Mouse (Mus musculus) kidney, postnatal 4 days (tissue): Measurements from ENCODE around the gene Avl9.

Experiments
- DNase-seq, 2 experiments: peaks; one replicate each; pipeline ENCODE4 v3.0.0; 2021; ENCODE audit warnings: mixed read lengths in 2 of 2

The Avl9 gene

DNA sequence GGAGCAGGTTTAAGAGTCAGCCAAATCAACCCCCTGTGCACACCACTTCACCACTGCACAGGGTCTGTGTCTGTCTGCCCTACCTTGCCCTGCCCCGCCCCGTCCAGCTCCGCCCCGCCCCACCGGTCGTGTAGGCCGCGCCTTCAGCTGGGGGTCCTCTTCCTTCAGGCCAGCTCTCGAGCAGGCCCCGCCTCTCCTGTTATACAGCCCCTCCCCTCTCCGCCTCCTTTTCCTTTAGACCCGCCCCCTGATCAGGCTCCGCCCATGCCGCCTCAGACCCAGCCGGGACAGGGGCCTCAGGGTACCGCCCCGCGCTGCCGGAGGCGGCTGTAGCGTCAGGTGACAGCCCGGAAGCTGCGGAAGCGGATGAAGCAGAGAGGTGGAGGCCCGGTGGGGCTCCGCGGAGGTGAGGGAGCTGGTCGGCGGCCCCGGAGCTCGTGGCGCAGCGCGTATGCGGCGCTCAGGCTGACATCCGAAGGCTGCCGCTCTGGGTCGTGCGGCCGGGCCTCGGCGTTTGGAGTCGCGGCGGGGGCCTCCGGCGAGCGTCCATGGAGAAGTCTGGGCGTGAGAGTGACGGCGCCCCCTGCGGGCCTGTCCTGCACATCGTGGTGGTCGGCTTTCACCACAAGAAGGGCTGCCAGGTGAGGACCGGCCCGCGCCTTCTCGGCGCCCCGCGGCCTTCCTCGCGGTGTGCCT, at the start of gene Avl9:
Avl9 (plus strand) TSS at position 326 of the 696 bp plus-strand sequence.
- DNase-seq: peak; percentile 99

DNA sequence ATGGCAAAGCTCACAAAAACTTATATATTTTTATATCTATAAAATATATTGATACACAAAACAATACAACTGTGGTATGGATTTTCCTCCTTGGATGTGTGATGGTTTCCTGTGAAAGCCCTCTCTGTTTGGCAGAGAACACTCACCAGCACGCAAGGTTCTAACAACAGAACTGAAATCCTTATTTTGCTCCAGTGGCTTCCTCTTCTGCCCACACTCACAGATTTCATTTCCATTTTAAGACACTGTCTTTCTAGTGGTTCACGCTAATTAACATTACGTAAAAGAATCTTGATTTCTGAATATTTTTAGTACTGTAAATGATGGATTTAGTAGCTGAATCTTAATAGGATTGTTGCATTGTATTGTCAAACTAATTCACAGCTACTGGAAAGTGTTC, 26.5 kb upstream of the Avl9 start:
- DNase-seq: no peak

DNA sequence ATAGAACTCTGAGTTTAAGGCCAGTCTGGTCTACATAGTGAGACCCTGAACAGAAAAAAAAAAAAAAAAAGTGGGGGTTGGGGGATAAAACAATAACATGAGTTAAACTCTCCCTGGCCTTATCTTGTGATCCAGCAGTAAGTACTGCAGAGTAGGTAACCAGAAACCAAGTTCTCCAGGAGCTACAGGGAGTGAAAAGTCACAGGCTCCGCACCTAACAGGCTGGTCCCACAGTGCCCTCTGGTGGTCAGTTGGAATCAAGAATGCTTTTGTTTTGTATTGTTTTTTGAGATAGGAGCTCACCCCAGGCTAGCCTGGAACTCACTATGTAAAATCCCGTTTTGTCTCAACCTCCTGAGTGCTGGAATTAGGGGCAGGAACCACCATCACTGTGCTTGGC, 23.5 kb upstream of the Avl9 start:
- DNase-seq: peak; percentile 81 to 84

DNA sequence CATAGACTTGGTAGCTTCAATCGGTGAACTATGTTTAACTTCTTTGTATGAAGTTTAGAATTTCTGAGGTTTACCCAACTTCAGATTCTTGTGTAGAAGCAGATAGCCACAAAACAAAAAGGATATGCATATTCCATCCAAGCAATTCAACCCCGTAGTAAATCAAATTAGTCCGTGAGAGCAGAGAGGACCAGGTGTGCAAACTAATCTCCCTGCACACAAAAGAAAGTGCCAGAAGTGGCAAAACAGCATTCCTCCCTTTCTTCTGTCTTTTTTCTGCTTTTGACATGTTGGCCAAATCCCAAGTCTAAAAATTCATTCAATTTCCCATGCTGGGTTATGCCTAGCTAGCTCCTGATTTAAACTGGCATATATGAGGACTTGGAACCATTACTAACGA, 22.3 kb upstream of the Avl9 start:
- DNase-seq: no peak

DNA sequence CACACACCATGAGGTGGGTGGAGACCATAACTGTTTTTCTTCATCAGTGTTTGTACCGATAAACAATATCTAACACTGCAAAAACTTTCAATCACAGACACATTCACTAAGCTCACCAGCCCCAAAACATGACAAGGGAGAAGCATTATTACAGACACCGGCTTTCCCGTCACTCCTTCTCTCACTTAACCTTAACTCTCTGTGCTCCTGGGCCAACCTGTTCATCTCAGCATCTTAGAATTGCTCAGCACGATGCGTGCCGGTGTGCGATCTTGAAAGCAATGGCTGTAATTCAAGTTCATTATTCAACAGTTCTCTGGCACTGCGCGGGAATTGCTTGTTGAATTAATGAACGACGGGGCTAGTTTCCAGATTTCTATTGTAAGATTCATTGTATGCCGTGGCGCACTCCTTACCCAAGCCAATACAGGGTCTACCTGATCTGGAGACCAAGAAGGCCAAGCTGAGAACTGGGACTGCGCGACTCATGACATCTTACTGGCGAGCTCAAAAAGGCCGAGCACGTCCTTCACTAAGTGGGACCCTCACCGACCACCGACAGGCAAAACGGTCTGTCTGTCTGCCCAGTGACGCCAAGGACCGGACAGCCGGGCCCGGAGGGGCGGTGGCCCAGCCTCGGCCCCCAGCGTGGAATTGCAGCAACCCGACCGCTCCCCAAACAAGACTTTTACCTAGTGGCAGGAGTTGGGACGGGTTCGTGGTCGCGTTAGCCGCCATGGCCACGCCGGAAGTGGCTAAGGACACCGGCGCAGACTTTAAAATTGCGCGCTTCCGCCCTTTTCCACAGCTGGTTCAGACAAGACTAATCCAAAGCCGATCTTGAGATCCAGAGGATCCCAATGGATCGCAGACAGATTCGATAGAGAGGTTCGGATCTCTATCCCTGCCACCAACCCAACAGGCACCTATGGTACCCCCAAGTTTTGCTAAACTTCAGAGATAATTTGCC, 10.5 kb upstream of the Avl9 start, which contains the start of gene Lsm5:
Lsm5 (minus strand) TSS at position 780 of the 970 bp plus-strand sequence.
- peak; percentile 87 to 91 for DNase-seq

DNA sequence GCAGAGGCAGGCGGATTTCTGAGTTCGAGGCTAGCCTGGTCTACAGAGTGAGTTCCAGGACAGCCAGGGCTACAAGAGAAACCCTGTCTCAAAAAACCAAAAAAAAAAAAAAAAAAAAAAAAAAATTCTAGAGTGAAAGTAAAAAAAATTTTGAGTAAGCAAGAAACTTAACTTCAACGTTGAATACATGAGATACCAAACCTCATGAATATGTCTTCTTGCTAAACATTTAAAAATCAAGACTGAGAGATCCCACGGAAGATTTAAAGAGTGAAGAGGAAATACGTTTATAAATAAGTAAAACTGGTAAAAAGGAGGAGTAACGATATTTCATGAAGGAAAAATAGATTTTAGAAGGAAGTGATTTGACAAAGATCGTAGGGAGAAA, 519 bp upstream of the Avl9 start:
- DNase-seq: no peak

DNA sequence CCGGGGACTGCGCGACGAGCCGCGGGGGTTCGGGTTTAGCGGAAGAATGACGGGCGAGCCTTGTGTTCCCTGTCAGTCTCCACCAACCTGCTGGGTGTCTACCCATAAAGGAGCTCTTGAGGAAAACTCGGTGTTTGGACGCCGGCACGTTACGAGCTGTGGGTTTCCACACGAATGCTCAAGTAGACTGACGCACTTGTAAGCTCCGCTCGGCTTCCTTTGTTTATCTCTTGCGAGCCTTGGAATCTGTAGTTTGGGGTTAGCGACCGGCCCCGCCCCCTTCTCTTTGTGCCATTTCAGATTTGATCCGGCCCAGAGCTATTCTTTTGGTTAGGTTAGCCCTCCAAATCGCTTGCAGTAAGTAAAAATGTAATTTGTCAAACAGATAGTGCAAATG, 569 bp downstream of the Avl9 start:
- no peak for DNase-seq

DNA sequence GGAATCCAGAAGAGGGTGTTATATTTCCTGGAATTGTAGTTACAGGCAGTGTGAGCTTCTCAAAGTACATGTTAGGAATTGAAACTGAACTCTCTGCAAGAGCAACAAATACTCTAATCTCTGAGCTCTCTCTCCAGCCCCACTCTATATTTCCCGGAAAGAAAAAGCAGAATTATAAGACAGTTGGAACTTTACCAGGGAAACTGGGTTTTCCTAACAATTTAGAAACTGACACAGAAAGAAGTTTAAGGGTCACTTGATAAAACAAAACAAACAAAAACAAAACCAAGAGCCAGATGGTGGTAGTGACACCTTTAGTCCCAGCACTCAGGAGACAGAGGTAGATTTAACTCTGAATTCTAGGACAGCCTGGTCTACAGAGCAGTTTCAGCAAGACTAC, 4.4 kb downstream of the Avl9 start:
- no peak for DNase-seq

DNA sequence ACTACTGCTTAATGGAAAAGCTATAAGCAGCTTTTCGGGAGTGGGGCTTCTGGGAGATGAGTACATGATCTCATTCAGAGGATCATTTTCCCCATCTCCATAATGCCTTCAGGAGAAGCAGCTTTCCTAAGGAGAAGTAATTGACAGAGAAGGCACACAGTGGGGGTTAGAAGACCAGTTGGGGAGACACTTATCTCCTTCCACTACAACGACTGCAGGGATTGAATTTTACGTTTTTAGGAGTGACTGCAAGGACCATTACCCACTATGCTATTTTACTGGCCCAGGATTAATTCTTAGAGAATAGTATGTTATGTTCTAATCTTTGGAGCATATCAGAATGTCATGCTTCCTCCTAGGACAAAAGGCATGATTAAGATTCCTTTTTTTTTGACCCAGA, 6.2 kb downstream of the Avl9 start:
- no peak for DNase-seq

DNA sequence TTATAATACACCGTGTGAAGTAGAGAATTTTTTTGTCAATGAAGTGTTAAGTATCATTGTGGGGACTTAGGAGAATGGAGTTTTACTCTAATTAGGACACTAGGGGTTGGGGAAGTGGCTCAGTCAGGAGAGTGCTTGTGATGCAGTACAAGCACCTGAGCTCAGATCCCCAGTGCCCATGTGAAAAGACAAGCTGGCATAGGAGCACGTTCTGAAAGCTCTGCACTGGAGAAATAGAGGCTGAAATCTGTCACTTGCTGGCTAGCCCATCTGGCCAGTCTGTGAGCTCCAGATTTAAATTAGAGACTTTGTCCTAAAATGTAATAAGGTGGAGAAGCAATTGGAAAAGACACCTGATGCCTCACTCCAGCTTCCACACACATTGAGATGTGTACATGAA, 17.8 kb downstream of the Avl9 start:
- DNase-seq: no peak

DNA sequence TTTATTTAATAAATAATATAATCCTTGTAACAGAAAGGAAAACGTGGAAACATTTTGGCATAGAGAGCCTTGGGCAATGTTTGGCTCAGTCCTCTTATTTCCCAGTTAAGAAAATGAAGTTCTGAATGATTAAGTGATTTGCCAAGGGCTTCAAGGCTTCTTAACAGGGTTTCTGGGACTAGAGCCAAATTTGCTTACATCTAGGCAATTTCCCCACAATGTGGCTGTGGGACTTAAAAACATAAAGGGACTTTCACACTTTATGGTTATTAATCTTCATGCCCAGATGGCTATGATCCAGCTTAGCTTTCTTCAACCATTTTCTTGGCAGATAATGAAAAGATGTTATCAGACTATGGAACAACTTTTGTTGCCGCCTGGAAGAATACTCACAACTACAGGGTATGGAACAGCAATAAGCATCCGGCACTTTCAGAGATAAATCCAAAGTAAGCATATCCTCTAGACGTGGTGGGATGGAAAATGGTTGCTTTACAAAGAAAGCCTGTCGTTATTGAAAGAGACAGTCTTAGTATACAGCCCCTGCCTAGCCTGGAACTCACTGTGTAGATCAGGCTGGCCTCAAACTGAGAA, 31.3 kb downstream of the Avl9 start:
- DNase-seq: no peak

DNA sequence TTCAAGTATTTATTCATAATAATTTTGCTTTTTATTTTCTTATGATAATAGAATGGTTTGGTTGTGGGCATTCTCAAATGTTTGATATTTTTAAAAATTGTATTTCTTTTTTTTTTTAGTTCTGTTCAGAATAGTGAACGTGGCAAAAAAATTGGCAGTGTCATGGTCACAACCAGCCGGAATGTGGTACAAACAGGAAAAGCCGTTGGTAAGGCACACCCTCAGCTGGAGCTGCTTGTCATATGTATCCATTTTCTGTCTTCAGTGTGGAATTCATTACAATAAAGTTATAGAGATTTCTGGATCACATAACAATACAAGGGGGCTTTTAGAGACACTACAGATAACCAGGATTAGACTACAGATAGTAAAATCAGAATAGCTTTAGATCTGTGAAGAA, 39.0 kb downstream of the Avl9 start:
- DNase-seq: no peak

DNA sequence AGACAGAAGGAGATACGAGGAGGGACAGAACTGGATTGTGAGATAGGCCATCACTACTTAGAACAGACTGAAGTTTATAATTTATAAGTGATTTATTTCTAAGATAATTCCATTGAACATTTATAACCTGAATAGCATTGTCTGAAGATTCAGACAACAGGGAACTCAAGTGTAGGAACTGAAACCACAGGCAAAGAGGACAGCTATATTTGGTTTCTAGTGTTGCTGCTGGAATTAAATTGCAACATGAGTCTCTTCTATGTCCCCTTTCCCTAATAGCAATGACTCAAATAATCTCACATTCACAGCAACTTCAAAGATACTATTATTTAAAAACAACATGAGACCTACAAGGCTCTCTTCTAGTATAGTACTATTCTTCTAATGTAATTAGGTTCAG, 41.4 kb downstream of the Avl9 start:
- no peak for DNase-seq

DNA sequence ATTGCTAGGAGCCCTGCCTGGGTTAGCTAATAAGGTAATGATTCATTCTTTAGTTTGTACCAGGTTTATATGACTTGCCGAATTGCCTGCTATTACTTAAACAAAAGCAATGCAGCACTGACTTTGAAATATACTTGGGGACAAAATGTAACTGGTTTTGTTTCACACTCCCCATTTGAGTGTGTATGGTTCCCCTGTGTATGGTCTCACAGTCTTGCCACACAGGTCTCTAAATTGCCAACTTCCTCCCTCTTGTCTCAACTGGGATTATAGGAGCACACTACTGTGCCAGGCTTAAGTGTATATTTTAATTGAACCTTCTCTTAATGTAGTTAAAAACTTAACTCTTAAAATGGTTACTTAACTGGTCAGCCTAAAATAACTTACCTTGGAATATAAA, 44.6 kb downstream of the Avl9 start:
- DNase-seq: no peak

DNA sequence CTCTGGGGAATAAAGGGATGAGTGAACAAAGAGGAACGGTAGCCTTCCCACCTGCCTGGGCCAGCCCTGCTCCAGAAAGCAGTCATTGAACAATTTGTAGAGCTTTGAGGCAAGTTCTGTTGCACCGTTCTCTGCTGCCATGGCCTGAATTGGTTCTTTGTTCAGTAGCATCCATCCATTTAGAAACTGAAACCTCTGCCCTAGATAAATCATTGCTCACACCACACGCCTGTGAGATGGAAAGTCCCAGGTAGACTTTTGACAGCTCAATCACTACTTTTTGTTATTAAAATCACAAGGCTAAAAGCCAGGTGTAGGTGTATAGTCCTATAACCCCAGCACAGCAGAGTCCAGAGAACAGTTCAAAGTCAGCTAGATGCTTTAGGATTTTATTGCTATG, 50.6 kb downstream of the Avl9 start:
- no peak for DNase-seq

DNA sequence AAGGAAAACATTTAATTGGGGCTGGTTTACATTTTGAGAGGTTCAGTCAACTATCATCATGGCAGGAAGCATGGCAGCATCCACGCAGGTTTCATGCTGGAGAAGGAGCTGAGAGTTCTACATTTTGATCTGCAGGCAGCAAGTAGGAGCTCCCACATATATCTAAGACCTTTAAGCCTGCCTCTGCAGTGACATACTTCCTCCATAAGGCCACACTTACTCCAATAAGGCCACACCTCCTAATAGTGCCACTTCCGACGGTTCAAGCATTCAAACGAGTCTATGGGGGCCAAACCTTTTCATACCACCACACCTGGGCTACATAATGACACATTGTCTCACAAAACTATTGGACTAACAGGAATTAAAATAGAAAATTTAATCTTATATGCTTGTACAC, 51.0 kb downstream of the Avl9 start:
- no peak for DNase-seq

DNA sequence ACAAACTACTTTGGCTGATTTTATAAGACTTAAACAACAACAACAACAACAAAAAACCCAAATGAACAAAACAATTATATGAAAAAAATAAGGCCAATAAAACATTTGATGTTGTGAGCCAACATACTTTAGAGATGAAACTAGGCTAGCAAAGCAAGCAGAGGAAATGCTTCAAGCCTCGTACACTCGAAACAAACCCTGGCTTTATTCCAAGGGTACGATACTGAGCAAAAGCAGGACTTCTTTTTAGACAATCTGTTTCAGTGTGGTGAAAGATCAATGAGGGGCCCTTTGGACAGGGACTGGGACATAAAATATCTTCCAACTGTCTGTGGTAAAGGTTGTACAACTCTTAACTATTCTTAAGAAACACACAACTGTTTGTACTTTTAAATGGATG, 61.1 kb downstream of the Avl9 start:
- no peak for DNase-seq

DNA sequence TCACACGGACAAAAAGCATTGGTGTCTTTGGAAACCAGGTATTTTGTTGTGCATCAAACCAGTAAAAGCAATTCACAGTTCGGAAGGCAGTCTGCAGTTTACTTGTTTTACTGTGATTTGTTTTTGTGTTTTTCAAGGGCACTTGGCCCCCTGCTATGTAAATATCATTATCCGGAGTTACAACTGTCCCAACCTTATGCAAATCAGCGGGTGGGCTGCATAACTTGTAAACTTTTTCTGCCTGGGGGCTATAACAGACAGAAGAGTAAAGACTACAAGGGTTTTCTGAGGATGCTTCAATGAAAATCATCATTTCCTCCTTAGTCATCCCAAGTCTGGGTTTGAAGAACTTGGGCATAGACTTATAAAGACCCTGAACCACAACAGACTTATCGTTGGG, 64.9 kb downstream of the Avl9 start:
- no peak for DNase-seq

DNA sequence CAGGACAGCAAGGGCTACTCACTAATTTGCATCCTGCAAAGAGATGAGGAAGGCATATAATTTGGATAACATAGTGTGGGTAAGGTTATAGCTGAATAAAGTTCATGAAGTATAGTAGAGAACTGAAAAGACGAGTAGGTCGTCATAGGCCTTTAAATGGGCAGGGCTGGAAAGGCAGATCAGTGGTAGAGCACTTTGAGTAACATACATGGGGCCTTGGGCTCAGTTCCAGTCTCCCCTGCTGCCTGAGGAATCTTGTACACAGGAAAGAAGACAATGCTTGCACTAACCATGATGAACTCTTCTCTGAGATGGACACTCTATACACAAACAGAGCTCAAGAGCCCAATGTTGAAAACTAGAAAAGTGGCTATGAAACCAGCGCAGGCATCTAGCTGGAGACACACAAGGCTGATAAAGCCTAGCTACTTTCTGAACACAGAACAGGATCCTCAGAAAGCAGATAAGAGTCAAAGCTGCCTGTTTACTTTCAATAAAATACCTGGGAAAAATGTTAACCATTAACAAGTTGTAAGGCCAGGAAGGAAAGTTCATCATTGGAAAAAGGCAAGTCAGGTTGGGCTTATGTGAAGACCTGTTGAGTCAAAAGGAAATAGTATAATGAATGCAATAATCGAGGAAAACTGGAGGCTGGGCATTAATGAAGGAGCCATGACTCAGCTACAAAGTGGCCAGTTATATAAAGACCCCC, 69.0 kb downstream of the Avl9 start:
- no peak for DNase-seq

DNA sequence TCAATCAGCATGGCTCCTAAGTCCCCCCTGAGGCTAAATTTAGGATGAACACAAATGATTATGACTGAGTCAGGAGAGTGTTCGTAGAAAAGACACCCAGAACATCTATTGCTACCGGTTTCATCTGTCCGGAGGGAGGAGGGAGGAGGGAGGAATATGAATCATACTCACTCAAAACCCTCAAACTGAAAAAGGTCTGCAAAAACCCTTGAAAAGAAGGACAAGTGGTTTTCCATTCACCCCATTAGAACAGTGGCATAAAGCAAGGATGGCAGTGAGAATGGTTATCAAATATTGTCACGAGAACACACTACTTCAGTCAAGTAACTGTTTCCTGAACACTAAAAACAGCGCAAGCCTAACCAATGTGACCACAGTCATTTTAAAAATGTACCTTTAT, 70.4 kb downstream of the Avl9 start:
- DNase-seq: no peak

DNA sequence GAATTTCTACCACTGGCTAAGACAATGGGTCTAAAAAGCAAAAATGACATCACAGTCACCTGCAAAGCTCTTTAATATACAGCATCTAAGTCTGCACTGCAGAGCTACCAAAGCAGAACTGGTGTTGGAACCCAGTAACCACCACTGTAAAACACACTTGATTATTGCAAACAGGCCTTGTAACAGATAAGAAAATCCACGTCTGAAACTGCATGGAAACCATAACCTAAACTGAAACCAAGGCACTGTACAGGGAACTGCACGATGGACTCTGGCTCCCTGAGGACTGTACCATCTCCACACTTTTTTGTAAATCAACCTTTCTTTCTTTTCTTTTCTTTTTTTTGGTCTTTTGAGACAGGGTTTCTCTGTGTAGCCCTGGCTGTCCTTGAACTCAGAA, 73.0 kb downstream of the Avl9 start:
- DNase-seq: no peak

DNA sequence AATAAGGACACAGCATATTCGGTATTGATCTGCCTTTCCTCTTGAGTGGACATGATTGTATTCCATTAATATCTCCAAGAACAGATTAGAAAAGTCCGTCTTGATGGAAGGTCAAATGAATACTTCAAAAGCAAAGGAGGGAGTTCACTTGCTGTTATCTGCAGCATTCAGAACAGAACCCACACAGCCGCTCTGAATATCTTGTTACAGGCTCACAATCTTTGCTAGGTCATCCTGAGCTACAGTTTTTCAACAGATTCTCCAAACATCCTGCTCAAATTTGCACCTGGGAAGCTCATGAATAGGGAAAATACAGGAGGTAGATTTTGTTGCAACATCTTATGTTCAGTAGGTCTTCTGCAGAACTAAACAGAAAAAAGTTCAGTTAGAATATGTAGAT, 74.6 kb downstream of the Avl9 start:
- no peak for DNase-seq

DNA sequence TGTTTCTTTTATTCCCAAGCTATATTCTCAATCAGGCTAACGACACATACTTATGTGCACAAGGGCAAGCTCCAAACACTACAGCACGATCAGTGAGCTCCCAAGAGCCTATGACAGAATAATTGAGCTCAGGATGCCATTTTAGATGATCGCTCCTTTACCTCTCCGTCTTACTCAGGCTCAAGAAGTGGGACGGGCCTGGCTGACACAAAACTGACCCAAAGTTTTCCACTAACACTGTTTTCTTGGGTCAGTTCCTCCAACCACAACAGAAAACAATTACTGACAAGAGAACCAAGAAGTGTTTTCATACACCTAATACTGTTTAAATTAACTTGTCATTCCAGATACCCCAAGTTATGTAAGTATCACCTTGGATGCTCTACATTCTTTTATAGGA, 80.1 kb downstream of the Avl9 start:
- DNase-seq: no peak
